Comparison of ENCODE assay signal across 8 mouse cellular contexts in the genomic region with DNA sequence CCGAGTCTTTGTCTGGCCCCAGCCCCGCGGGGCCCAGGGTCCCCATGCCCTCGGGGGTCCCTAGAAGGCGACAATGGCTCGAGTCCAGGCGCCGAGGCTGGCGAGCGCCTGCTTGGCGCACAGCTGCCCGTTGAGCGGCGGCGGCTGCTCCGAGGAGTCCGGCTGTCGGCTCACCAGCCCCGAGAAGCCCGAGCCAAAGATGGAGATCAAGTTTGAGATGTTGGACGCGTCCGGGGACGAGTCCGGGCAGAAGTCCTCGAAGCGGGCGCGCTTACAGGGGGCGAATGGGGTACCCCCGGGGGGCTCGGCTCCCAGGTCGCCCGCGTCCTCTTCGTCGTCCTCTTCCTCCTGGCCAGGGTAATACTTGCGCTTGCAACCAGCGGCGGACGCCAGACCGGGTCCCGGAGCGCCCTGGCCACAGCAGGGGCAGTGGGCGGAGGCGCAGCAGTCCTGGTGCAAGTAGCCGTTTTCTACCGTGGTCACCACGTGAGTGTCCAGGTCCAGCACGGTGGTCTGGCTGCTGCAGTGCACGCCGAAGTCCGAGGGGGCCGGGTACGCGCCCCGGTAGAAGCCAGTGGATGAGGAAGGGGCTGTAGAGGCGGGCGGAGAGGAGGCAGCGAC. TPM values are rescaled to one million over a fixed set of nuclear protein-coding genes. Genes with fewer than 3 reads are reported as not detected.
DNase-seq lines count a peak whose midpoint lies in the region; ATAC-seq and TF ChIP-seq lines count a peak whose summit lies in the region.

No protein-coding gene starts in this region.

- peaks cover 15% of the 10 kb centered on the region for H3K4me1 ChIP-seq in forebrain, embryonic 11.5 days (replicated peaks; ENCODE audit: control insufficient read depth, insufficient read depth, low read length)
- peaks cover 14% of the 10 kb centered on the region for H3K4me1 ChIP-seq in limb, embryonic 11.5 days (ENCODE audit: control insufficient read depth, insufficient read depth, low read length)
- H3K4me1 ChIP-seq in midbrain, postnatal 0 days (ENCODE audit: insufficient read depth, low read length), result peaks cover 18% of the 10 kb centered on the region; the same call in 1 of the 2 replicates

- peak overlapping the region; percentile 89 for H3K27ac ChIP-seq in forebrain, embryonic 11.5 days (ENCODE audit: low read depth, low read length)
- peak overlapping the region; percentile 94 for H3K27ac ChIP-seq in limb, embryonic 11.5 days (replicated peaks; ENCODE audit: low read depth, low read length)
- H3K27ac ChIP-seq in midbrain, postnatal 0 days (ENCODE audit: low read depth, low read length), result peak overlapping the region; percentile 87

- peaks cover 3% of the 10 kb centered on the region for H3K27me3 ChIP-seq in forebrain, embryonic 11.5 days (ENCODE audit: control insufficient read depth, insufficient read depth, low read length)
- H3K27me3 ChIP-seq in limb, embryonic 11.5 days (ENCODE audit: control insufficient read depth, insufficient read depth, low read length), result no peaks in the 10 kb centered on the region
- no peaks in the 10 kb centered on the region for H3K27me3 ChIP-seq in midbrain, postnatal 0 days (ENCODE audit: insufficient read depth, low read length)

- peak; percentile 37 for DNase-seq in layer of hippocampus, adult 11-12 months (ENCODE audit: low spot score)
- DNase-seq in layer of hippocampus, adult 18-20 months (ENCODE audit: low spot score in 2 of 2), result no peak
- peak; percentile 56 for DNase-seq in NIH3T3 (ENCODE audit: low read depth)
- peak; percentile 81 for DNase-seq in forebrain, embryonic 11.5 days (ENCODE audit: low spot score)
- DNase-seq in heart, postnatal 36 days, result peak; percentile 61 to 79
- peak; percentile 72 for DNase-seq in limb, embryonic 11.5 days (ENCODE audit: low spot score)
- peak; percentile 35 for DNase-seq in midbrain, postnatal 0 days (ENCODE audit: low spot score)

- H3K4me3 ChIP-seq in forebrain, embryonic 11.5 days (ENCODE audit: low read depth, low read length), result peak overlapping the region; percentile 96
- H3K4me3 ChIP-seq in limb, embryonic 11.5 days (ENCODE audit: low read depth, low read length), result peak overlapping the region; percentile 98
- H3K4me3 ChIP-seq in midbrain, postnatal 0 days (ENCODE audit: low read depth, low read length), result peak overlapping the region; percentile 87

- intact Hi-C loops in heart, postnatal 36 days (cut with DNase I), result loop anchor here (2.0 to 5.0 kb wide), 2 partner anchors 118 to 184 kb away; no protein-coding TSS in a partner anchor

- under 1% methylated on average over 58 of the region's 60 CpGs for WGBS in forebrain, embryonic 11.5 days
- under 1% methylated on average over 57 of the region's 60 CpGs for WGBS in limb, embryonic 11.5 days
- WGBS in midbrain, postnatal 0 days, result under 1% methylated on average over 58 of the region's 60 CpGs

- peak overlapping the region; percentile 99 for H3K9ac ChIP-seq in forebrain, embryonic 11.5 days (ENCODE audit: low read length)
- H3K9ac ChIP-seq in limb, embryonic 11.5 days (ENCODE audit: low read length), result peak overlapping the region; percentile 99
- H3K9ac ChIP-seq in midbrain, postnatal 0 days (replicated peaks; ENCODE audit: low read length, poor library complexity, severe bottlenecking), result peak overlapping the region; percentile 82

- no peak for ATAC-seq in forebrain, embryonic 11.5 days (replicated peaks; ENCODE audit: low FRiP score)
- no peak for ATAC-seq in limb, embryonic 11.5 days (ENCODE audit: insufficient number of reproducible peaks, low FRiP score, low TSS enrichment, low read depth)
- no peak for ATAC-seq in midbrain, postnatal 0 days (ENCODE audit: low FRiP score)
- ATAC-seq in granulocyte monocyte progenitor cell, adult 5-6 weeks (replicated peaks; ENCODE audit: poor library complexity, severe bottlenecking), result no peak

- peak overlapping the region; percentile 89 for H3K4me2 ChIP-seq in forebrain, embryonic 11.5 days (ENCODE audit: low read depth, low read length, severe bottlenecking)
- H3K4me2 ChIP-seq in limb, embryonic 11.5 days (ENCODE audit: low read depth, severe bottlenecking), result peak overlapping the region; percentile 89
- H3K4me2 ChIP-seq in midbrain, postnatal 0 days (ENCODE audit: low read depth, low read length, poor library complexity, severe bottlenecking), result peak overlapping the region; percentile 98

- no peaks in the 10 kb centered on the region for H3K9me3 ChIP-seq in forebrain, embryonic 11.5 days (ENCODE audit: control insufficient read depth, low read length)
- no peaks in the 10 kb centered on the region for H3K9me3 ChIP-seq in limb, embryonic 11.5 days (ENCODE audit: control insufficient read depth, low read length)
- no peaks in the 10 kb centered on the region for H3K9me3 ChIP-seq in midbrain, postnatal 0 days (ENCODE audit: low read length)

- H3K36me3 ChIP-seq in forebrain, embryonic 11.5 days (ENCODE audit: control insufficient read depth, insufficient read depth, low read length), result no peaks in the 10 kb centered on the region
- no peaks in the 10 kb centered on the region for H3K36me3 ChIP-seq in limb, embryonic 11.5 days (ENCODE audit: control insufficient read depth, insufficient read depth, low read length)
- no peaks in the 10 kb centered on the region for H3K36me3 ChIP-seq in midbrain, postnatal 0 days (ENCODE audit: insufficient read depth, low read length)

- TF ChIP-seq CTCF in midbrain, postnatal 0 days (IDR thresholded peaks at IDR 0.05), result no peak

RNA-seq across cellular contexts. Expression of gene Ier5l, which starts 1.2 kb away (rescaled TPM):
- 10 to 100 TPM; 15.2 to 18.0 TPM for total RNA-seq in layer of hippocampus, adult 18-20 months (2021)
- polyA plus RNA-seq in forebrain, embryonic 11.5 days (2014; fragmentation: Nextera tagmentation; extraction: Ambion mirVana), result 3.7 and 8.5 TPM in 2 replicates
- total RNA-seq in heart, postnatal 36 days (2021), result 1 to 10 TPM; 4.6 to 5.6 TPM
- polyA plus RNA-seq in limb, embryonic 11.5 days (2014; fragmentation: Nextera tagmentation; extraction: Ambion mirVana), result 7.1 and 9.7 TPM in 2 replicates
- total RNA-seq in midbrain, postnatal 0 days (2014; rRNA removed), result 23.6 and 28.2 TPM in 2 replicates
- 2.6 and 3.2 TPM in 2 replicates for polyA plus RNA-seq in midbrain, postnatal 0 days (2015; fragmentation: Nextera tagmentation; extraction: Ambion mirVana)
- not detected in 2 replicates for total RNA-seq in granulocyte monocyte progenitor cell, adult 5-6 weeks (2014; fragmentation: Nextera tagmentation)
- total RNA-seq in granulocyte monocyte progenitor cell, adult 5-6 weeks (2017), result 0.56 and 3.2 TPM in 2 replicates

RNA-seq across cellular contexts. Expression of gene Ptpa, which starts 57.0 kb away (rescaled TPM):
- total RNA-seq in layer of hippocampus, adult 18-20 months (2021), result 100 to 1,000 TPM; 170 to 176 TPM
- 90.0 and 94.5 TPM in 2 replicates for polyA plus RNA-seq in forebrain, embryonic 11.5 days (2014; fragmentation: Nextera tagmentation; extraction: Ambion mirVana)
- 10 to 100 TPM; 82.9 to 85.1 TPM for total RNA-seq in heart, postnatal 36 days (2021)
- polyA plus RNA-seq in limb, embryonic 11.5 days (2014; fragmentation: Nextera tagmentation; extraction: Ambion mirVana), result 74.4 and 83.3 TPM in 2 replicates
- total RNA-seq in midbrain, postnatal 0 days (2014; rRNA removed), result 139 and 147 TPM in 2 replicates
- 138 and 141 TPM in 2 replicates for polyA plus RNA-seq in midbrain, postnatal 0 days (2015; fragmentation: Nextera tagmentation; extraction: Ambion mirVana)
- 127 and 167 TPM in 2 replicates for total RNA-seq in granulocyte monocyte progenitor cell, adult 5-6 weeks (2014; fragmentation: Nextera tagmentation)
- total RNA-seq in granulocyte monocyte progenitor cell, adult 5-6 weeks (2017), result 58.5 and 61.0 TPM in 2 replicates

RNA-seq across cellular contexts. Expression of gene Crat, which starts 57.2 kb away (rescaled TPM):
- 10 to 100 TPM; 45.9 to 55.6 TPM for total RNA-seq in layer of hippocampus, adult 18-20 months (2021)
- polyA plus RNA-seq in forebrain, embryonic 11.5 days (2014; fragmentation: Nextera tagmentation; extraction: Ambion mirVana), result 25.8 and 30.0 TPM in 2 replicates
- total RNA-seq in heart, postnatal 36 days (2021), result 100 to 1,000 TPM; 496 to 534 TPM
- 25.6 and 27.9 TPM in 2 replicates for polyA plus RNA-seq in limb, embryonic 11.5 days (2014; fragmentation: Nextera tagmentation; extraction: Ambion mirVana)
- 32.6 and 38.0 TPM in 2 replicates for total RNA-seq in midbrain, postnatal 0 days (2014; rRNA removed)
- 24.9 and 27.4 TPM in 2 replicates for polyA plus RNA-seq in midbrain, postnatal 0 days (2015; fragmentation: Nextera tagmentation; extraction: Ambion mirVana)
- total RNA-seq in granulocyte monocyte progenitor cell, adult 5-6 weeks (2014; fragmentation: Nextera tagmentation), result 18.1 and 35.3 TPM in 2 replicates
- total RNA-seq in granulocyte monocyte progenitor cell, adult 5-6 weeks (2017), result 7.1 and 14.7 TPM in 2 replicates

Comparison
In these comparisons a context has a peak if more than half of its experiments do, and no peak if none do; other contexts are left out.
1. DNase-seq: peak in layer of hippocampus, adult 11-12 months (single experiment), NIH3T3 (single experiment), forebrain, embryonic 11.5 days (single experiment), heart, postnatal 36 days (2 of 2), limb, embryonic 11.5 days (single experiment) and midbrain, postnatal 0 days (single experiment); none in layer of hippocampus, adult 18-20 months (0 of 2).
2. RNA of gene Crat, which starts 57.2 kb away (total RNA-seq): 496 to 534 TPM in heart, postnatal 36 days; 45.9 to 55.6 TPM in layer of hippocampus, adult 18-20 months, 32.6 to 38.0 TPM in midbrain, postnatal 0 days and 7.1 to 35.3 TPM in granulocyte monocyte progenitor cell, adult 5-6 weeks; every median in the first group is over 4 times any median in the second.
3. Peak in every context shown above with its lines, with median percentiles within 50 percentile points of each other: H3K27ac ChIP-seq, H3K4me2 ChIP-seq, H3K4me3 ChIP-seq and H3K9ac ChIP-seq.